Mouse (Mus musculus): ENCODE measurements around the gene Hps6. TPM values are rescaled to one million over a fixed set of nuclear protein-coding genes. Genes with fewer than 3 reads are reported as not detected.

Gene Hps6
- total RNA-seq, 2 experiments from 2014 or later: 16.5 to 17.1 TPM

- no peak for DNase-seq (ENCODE audit: low spot score in 2 of 2)
Measured at GRCm38 (mm10) chr19:46028747-46029320, 25.5 kb downstream of the Hps6 start.

- no peak for DNase-seq (ENCODE audit: low spot score in 2 of 2)
Measured at GRCm38 (mm10) chr19:46029652-46030051, 26.3 kb downstream of the Hps6 start.

GRCm38 (mm10) chr19:46030196-46030983, 27.1 kb downstream of the Hps6 start:
- DNase-seq (ENCODE audit: low spot score in 2 of 2): no peak

GRCm38 (mm10) chr19:46031689-46032432, 28.6 kb downstream of the Hps6 start:
- DNase-seq (ENCODE audit: low spot score in 2 of 2): no peak

GRCm38 (mm10) chr19:46032731-46033510, 29.6 kb downstream of the Hps6 start:
- DNase-seq (ENCODE audit: low spot score in 2 of 2): no peak

GRCm38 (mm10) chr19:46033911-46034310, 30.6 kb downstream of the Hps6 start:
- DNase-seq (ENCODE audit: low spot score in 2 of 2): no peak

- DNase-seq (ENCODE audit: low spot score in 2 of 2): no peak
Measured at GRCm38 (mm10) chr19:46035971-46036370, 32.7 kb downstream of the Hps6 start.

- no peak for DNase-seq (ENCODE audit: low spot score in 2 of 2)
Measured at GRCm38 (mm10) chr19:46036477-46037242, 33.4 kb downstream of the Hps6 start.

GRCm38 (mm10) chr19:46037243-46037924, 34.1 kb downstream of the Hps6 start:
- no peak for DNase-seq (ENCODE audit: low spot score in 2 of 2)

GRCm38 (mm10) chr19:46037925-46038850, 34.9 kb downstream of the Hps6 start:
- no peak for DNase-seq (ENCODE audit: low spot score in 2 of 2)

- DNase-seq (ENCODE audit: low spot score in 2 of 2): no peak
Measured at GRCm38 (mm10) chr19:46038851-46039260, 35.5 kb downstream of the Hps6 start.

- DNase-seq (ENCODE audit: low spot score in 2 of 2): peak; percentile 79 to 87
Measured at GRCm38 (mm10) chr19:46039478-46039877, 36.2 kb downstream of the Hps6 start.

GRCm38 (mm10) chr19:46040149-46040902, 37.0 kb downstream of the Hps6 start:
- DNase-seq (ENCODE audit: low spot score in 2 of 2): no peak

- DNase-seq (ENCODE audit: low spot score in 2 of 2): no peak
Measured at GRCm38 (mm10) chr19:46041299-46041932, 38.1 kb downstream of the Hps6 start.

- DNase-seq (ENCODE audit: low spot score in 2 of 2): peak; percentile 79 to 82
Measured at GRCm38 (mm10) chr19:46041933-46042475, 38.7 kb downstream of the Hps6 start.

- no peak for DNase-seq (ENCODE audit: low spot score in 2 of 2)
Measured at GRCm38 (mm10) chr19:46042476-46043011, 39.2 kb downstream of the Hps6 start.

GRCm38 (mm10) chr19:46043380-46043779, 40.1 kb downstream of the Hps6 start:
- no peak for DNase-seq (ENCODE audit: low spot score in 2 of 2)
